21 mouse cellular contexts compared by ENCODE assay signal in the genomic region with DNA sequence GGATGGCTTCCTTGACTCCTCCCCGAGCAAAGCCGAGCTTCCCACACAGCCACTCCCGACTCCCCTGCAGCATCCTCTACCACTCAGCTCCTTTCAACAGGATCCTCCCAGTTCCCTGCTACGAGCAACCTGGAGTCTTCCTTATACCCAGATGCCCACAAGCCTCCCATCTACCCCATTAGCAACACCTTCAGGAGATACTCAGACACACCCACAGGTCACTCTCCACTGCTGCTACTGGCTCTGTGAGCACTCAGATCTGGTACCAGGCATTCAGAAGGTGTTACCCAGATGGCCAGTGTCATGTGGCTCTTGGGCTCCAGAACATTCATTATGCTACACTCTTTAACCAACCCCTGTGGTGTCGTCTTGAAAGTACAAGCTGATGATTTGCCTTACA. TPM values are rescaled to one million over a fixed set of nuclear protein-coding genes. Genes with fewer than 3 reads are reported as not detected.
DNase-seq lines count a peak whose midpoint lies in the region; ATAC-seq lines count a peak whose summit lies in the region.
"Had no signal": no experiment of that assay in that cellular context is flagged by ENCODE, and none has a peak within 500 bp of the region (broad histone marks: within the 10 kb centered on the region; RNA-seq: fewer than 3 reads in every experiment).

No protein-coding gene starts in this region.

- peak; percentile 64; the same call in 1 of the 2 replicates for ATAC-seq in cerebellum, adult (ENCODE audit: insufficient number of reproducible peaks, low FRiP score, low TSS enrichment)
- ATAC-seq in CD4-positive, CD25-positive, alpha-beta regulatory T cell, adult 4 months = no peak
- ATAC-seq: forebrain, embryonic 14.5 days; forebrain, postnatal 0 days; hindbrain, embryonic 16.5 days; intestine, embryonic 15.5 days; Patski had no signal

- no peak for DNase-seq in cerebellum, adult 9-11 months
- DNase-seq in cerebellum, adult 18-20 months = peak; percentile 42 to 47
- no peak for DNase-seq in cerebellum, postnatal 4 days (ENCODE audit: low spot score in 2 of 2)
- peak; percentile 26 for DNase-seq in cerebellum, adult 8-10 months
- DNase-seq in frontal cortex, postnatal 10 days (ENCODE audit: low spot score in 2 of 2) = no peak
- DNase-seq: adrenal gland, postnatal 10 days; adrenal gland, postnatal 36 days; forebrain, postnatal 0 days; gastrocnemius, postnatal 10 days; gastrocnemius, postnatal 36 days; heart, postnatal 10 days; heart, postnatal 36 days; kidney, adult 11 months; kidney, adult 8-10 months had no signal

RNA-seq across cellular contexts. Expression of a gene that starts 11.7 kb away (rescaled TPM):
- not detected for polyA plus RNA-seq in CD4-positive, CD25-positive, alpha-beta regulatory T cell, adult 4 months (2017; shearing (Covaris generic))
- polyA plus RNA-seq: G1E, Patski had no signal

Comparison
In these comparisons a context has a peak if more than half of its experiments do, and no peak if none do; other contexts are left out.
1. DNase-seq: peak in cerebellum, adult 18-20 months (2 of 2) and cerebellum, adult 8-10 months (single experiment); none in cerebellum, adult 9-11 months (single experiment), cerebellum, postnatal 4 days (0 of 2) and frontal cortex, postnatal 10 days (0 of 2).